Mouse (Mus musculus) hindlimb bud, embryonic 11.5 days (tissue): ENCODE data around the gene Krt33a.

Experiments
- DNase-seq: peaks from one replicate; pipeline ENCODE4 v3.0.0-alpha.2; 2012; ENCODE audit warnings: low read depth, low spot score; ENCODE audit errors: extremely low spot score

Gene Krt33a

GRCm38 (mm10) chr11:100016112-100016511, at the start of gene Krt33a:
Gene Krt33a, minus strand, starts transcription at chr11:100016212.
- DNase-seq = no peak

GRCm38 (mm10) chr11:100058875-100059274, 42.9 kb upstream of the Krt33a start:
- DNase-seq = no peak

- DNase-seq = no peak
These were observed 40.0 kb upstream of the Krt33a start for GRCm38 (mm10) chr11:100055686-100056655.

- no peak for DNase-seq
These were observed 34.4 kb upstream of the Krt33a start, which contains the start of gene Krt31 for GRCm38 (mm10) chr11:100050451-100050850. Gene Krt31, minus strand, starts transcription at chr11:100050551.

GRCm38 (mm10) chr11:100047193-100047592, 31.2 kb upstream of the Krt33a start:
- DNase-seq = no peak

GRCm38 (mm10) chr11:100046303-100046866, 30.4 kb upstream of the Krt33a start:
- DNase-seq = no peak

- no peak for DNase-seq
These were observed 25.4 kb upstream of the Krt33a start, which contains the start of gene Krt34 for GRCm38 (mm10) chr11:100041454-100041853. Gene Krt34, minus strand, starts transcription at chr11:100041554.

GRCm38 (mm10) chr11:100029768-100030167, 13.8 kb upstream of the Krt33a start, which contains the start of gene Krt33b:
Gene Krt33b, minus strand, starts transcription at chr11:100029868.
- no peak for DNase-seq

GRCm38 (mm10) chr11:100021438-100021837, 5.4 kb upstream of the Krt33a start:
- DNase-seq = no peak

- DNase-seq = no peak
These were observed 3.5 kb upstream of the Krt33a start for GRCm38 (mm10) chr11:100019466-100019865.

GRCm38 (mm10) chr11:100013691-100014171, 2.3 kb downstream of the Krt33a start:
- no peak for DNase-seq

- DNase-seq = no peak
These were observed 5.3 kb downstream of the Krt33a start for GRCm38 (mm10) chr11:100010682-100011081.

GRCm38 (mm10) chr11:100008336-100008735, 7.7 kb downstream of the Krt33a start:
- DNase-seq = no peak

- no peak for DNase-seq
These were observed 9.4 kb downstream of the Krt33a start for GRCm38 (mm10) chr11:100006624-100007023.

- DNase-seq = no peak
These were observed 10.1 kb downstream of the Krt33a start for GRCm38 (mm10) chr11:100005905-100006304.

GRCm38 (mm10) chr11:100004846-100005245, 11.2 kb downstream of the Krt33a start:
- no peak for DNase-seq

- DNase-seq = no peak
These were observed 16.9 kb downstream of the Krt33a start for GRCm38 (mm10) chr11:99999091-99999490.

- no peak for DNase-seq
These were observed 21.7 kb downstream of the Krt33a start for GRCm38 (mm10) chr11:99994384-99994661.

GRCm38 (mm10) chr11:99993620-99994383, 22.2 kb downstream of the Krt33a start, which contains the start of gene Krtap17-1:
Gene Krtap17-1, minus strand, starts transcription at chr11:99993994.
- DNase-seq = no peak

GRCm38 (mm10) chr11:99990571-99990970, 25.4 kb downstream of the Krt33a start:
- no peak for DNase-seq

GRCm38 (mm10) chr11:99989881-99990405, 26.1 kb downstream of the Krt33a start:
- no peak for DNase-seq
